Mouse (Mus musculus) bone marrow, adult 2 months (tissue): Measurements from ENCODE around the gene Naglu. TPM values are rescaled to one million over a fixed set of nuclear protein-coding genes. Genes with fewer than 3 reads are reported as not detected.

ENCODE experiments used
- H3K27ac ChIP-seq: fragments of 200-500 bp; 2 replicates; pipeline ENCODE4 v1.5.1; 2012; ENCODE audit warnings: low read depth, mild to moderate bottlenecking, control low read depth, inconsistent platforms, low read length; ENCODE audit not compliant: control insufficient read depth, poor library complexity, insufficient read depth
- H3K4me1 ChIP-seq: fragments of 200-500 bp; 2 replicates; pipeline ENCODE4 v1.6.1; 2011; ENCODE audit warnings: low read length; ENCODE audit not compliant: control insufficient read depth, insufficient read depth
- H3K4me3 ChIP-seq: fragments of 200-500 bp; replicated peaks from 2 replicates; pipeline ENCODE3; 2011; ENCODE audit warnings: mild to moderate bottlenecking, low read depth, low read length, control low read depth; ENCODE audit not compliant: control insufficient read depth
- CTCF ChIP-seq: fragments of 200-500 bp; IDR thresholded peaks from 2 replicates; pipeline ENCODE4 v1.5.1; 2011; ENCODE audit warnings: low read length, control low read depth; ENCODE audit not compliant: control insufficient read depth, insufficient read depth
- POLR2A ChIP-seq: fragments of 200-500 bp; IDR thresholded peaks from 2 replicates; pipeline ENCODE4 v1.6.1; 2011; ENCODE audit warnings: low read depth, mild to moderate bottlenecking, control low read depth, low read length, borderline replicate concordance; ENCODE audit not compliant: control insufficient read depth
- WGBS: fragments of 180-500 bp; shearing (Covaris S2); methylation state at CpG from one replicate; pipeline ENCODE4 v1.1.7; 2018; 5-methylcytosine and 5-hydroxymethylcytosine counted together
- polyA plus RNA-seq: library from polyadenylated mRNA; stranded (reverse); fragments of >200 nt; gene quantifications from 2 replicates; pipeline ENCODE4 v1.2.4, GENCODE M21; 2011; ENCODE audit warnings: low replicate concordance; ENCODE audit not compliant: missing spikeins, insufficient read depth, insufficient read length

Naglu gene
- polyA plus RNA-seq, 1 experiment: 5.6 TPM

- no peak overlapping the region; the same call in 1 of the 2 replicates for H3K27ac ChIP-seq
- no peak for TF ChIP-seq CTCF
- TF ChIP-seq POLR2A: no peak
- H3K4me3 ChIP-seq: no peak overlapping the region
- peaks cover 4% of the 10 kb centered on the region for H3K4me1 ChIP-seq
- 87% methylated on average over 8 of the region's 8 CpGs for WGBS
These were observed 18.2 kb upstream of the Naglu start for GRCm38 (mm10) chr11:101051617-101052016.

- Histone ChIP-seq H3K27ac (peak overlapping the region; percentile 84), H3K4me3 (no peak overlapping the region), H3K4me1 (peaks cover 4% of the 10 kb centered on the region)
- TF ChIP-seq CTCF (no peak), POLR2A (no peak)
- WGBS: 38% methylated on average over 10 of the region's 10 CpGs
These were observed 16.9 kb upstream of the Naglu start for GRCm38 (mm10) chr11:101052751-101053473.

GRCm38 (mm10) chr11:101053974-101054373, 15.8 kb upstream of the Naglu start:
- TF ChIP-seq CTCF (peak; percentile 34; the same call in 1 of the 2 replicates), POLR2A (no peak)
- Histone ChIP-seq H3K4me1 (peaks cover 4% of the 10 kb centered on the region), H3K4me3 (no peak overlapping the region), H3K27ac (no peak overlapping the region)
- WGBS: 94% methylated on average over 1 of the region's 1 CpGs

GRCm38 (mm10) chr11:101055418-101055817, 14.4 kb upstream of the Naglu start:
- H3K4me1 ChIP-seq: peaks cover 4% of the 10 kb centered on the region
- no peak overlapping the region; the same call in 1 of the 2 replicates for H3K27ac ChIP-seq
- 67% methylated on average over 14 of the region's 14 CpGs for WGBS
- TF ChIP-seq POLR2A (no peak), CTCF (no peak)
- H3K4me3 ChIP-seq: no peak overlapping the region

GRCm38 (mm10) chr11:101056885-101057284, 12.9 kb upstream of the Naglu start:
- no peak for TF ChIP-seq POLR2A
- TF ChIP-seq CTCF: no peak
- 79% methylated on average over 8 of the region's 8 CpGs for WGBS
- Histone ChIP-seq H3K4me1 (peaks cover under 1% of the 10 kb centered on the region), H3K27ac (no peak overlapping the region), H3K4me3 (no peak overlapping the region)

- TF ChIP-seq CTCF (peak; percentile 75), POLR2A (no peak)
- Histone ChIP-seq H3K27ac (no peak overlapping the region), H3K4me3 (no peak overlapping the region), H3K4me1 (peaks cover 5% of the 10 kb centered on the region)
- WGBS: 30% methylated on average over 5 of the region's 5 CpGs
These were observed 12.0 kb upstream of the Naglu start for GRCm38 (mm10) chr11:101057860-101058259.

GRCm38 (mm10) chr11:101058726-101059125, 11.1 kb upstream of the Naglu start:
- no peak overlapping the region for H3K27ac ChIP-seq
- WGBS: 67% methylated on average over 5 of the region's 5 CpGs
- TF ChIP-seq CTCF (no peak), POLR2A (no peak)
- peaks cover 11% of the 10 kb centered on the region for H3K4me1 ChIP-seq
- H3K4me3 ChIP-seq: no peak overlapping the region

- WGBS: 91% methylated on average over 10 of the region's 10 CpGs
- TF ChIP-seq POLR2A (no peak), CTCF (no peak)
- H3K27ac ChIP-seq: no peak overlapping the region; the same call in 1 of the 2 replicates
- peaks cover 15% of the 10 kb centered on the region for H3K4me1 ChIP-seq
- no peak overlapping the region for H3K4me3 ChIP-seq
These were observed 10.3 kb upstream of the Naglu start for GRCm38 (mm10) chr11:101059473-101059872.
